Mouse (Mus musculus) myocyte (in vitro differentiated cells): ENCODE data around the gene Tmem145. TPM values are rescaled to one million over a fixed set of nuclear protein-coding genes. Genes with fewer than 3 reads are reported as not detected.

Experiments
- H3K27me3 ChIP-seq: one replicate; pipeline ENCODE4 v1.6.1; 2011; ENCODE audit not compliant: control insufficient read depth, insufficient read depth, insufficient read length
- H3K36me3 ChIP-seq: one replicate; pipeline ENCODE4 v1.6.1; 2011; ENCODE audit not compliant: control insufficient read depth, insufficient read depth
- H3K4me2 ChIP-seq: one replicate; pipeline ENCODE4 v1.6.1; 2011; ENCODE audit warnings: low read depth, control low read depth
- H3K4me3 ChIP-seq: one replicate; pipeline ENCODE4 v1.5.1; 2011; ENCODE audit warnings: mild to moderate bottlenecking, control low read depth, moderate library complexity
- H3K79me2 ChIP-seq: one replicate; pipeline ENCODE4 v1.6.1; 2011; ENCODE audit not compliant: control insufficient read depth, insufficient read depth
- H3ac ChIP-seq: one replicate; pipeline ENCODE4 v1.6.1; 2011; ENCODE audit not compliant: control insufficient read depth, insufficient read length
- CEBPB ChIP-seq: IDR thresholded peaks from 2 replicates; pipeline ENCODE4 v1.6.1; 2011; ENCODE audit warnings: mild to moderate bottlenecking, moderate library complexity; ENCODE audit not compliant: poor library complexity, insufficient read depth, severe bottlenecking
- E2F4 ChIP-seq: IDR thresholded peaks from one replicate; pipeline ENCODE4 v1.6.1; 2011; ENCODE audit warnings: mild to moderate bottlenecking, control low read depth, moderate library complexity; ENCODE audit not compliant: insufficient read depth
- MAX ChIP-seq: IDR thresholded peaks from one replicate; pipeline ENCODE4 v1.6.1; 2011; ENCODE audit warnings: low read depth, mild to moderate bottlenecking, control low read depth
- MYOD1 ChIP-seq, 3 experiments: IDR thresholded peaks; one replicate each; pipeline ENCODE4 v1.6.1; 2011; ENCODE audit warnings: control low read depth in 2 of 3, low read depth in 2 of 3, mild to moderate bottlenecking in 2 of 3, moderate library complexity in 1 of 3; ENCODE audit not compliant: insufficient read length in 2 of 3, control insufficient read depth in 1 of 3
- MYOG ChIP-seq, 3 experiments: IDR thresholded peaks; one replicate each; pipeline ENCODE4 v1.6.1; 2011; ENCODE audit warnings: control low read depth in 2 of 3, low read depth in 2 of 3, mild to moderate bottlenecking in 2 of 3; ENCODE audit not compliant: insufficient read length in 2 of 3, control insufficient read depth in 1 of 3, insufficient read depth in 1 of 3
- POLR2A ChIP-seq: IDR thresholded peaks from one replicate; pipeline ENCODE4 v1.6.1; 2011; ENCODE audit warnings: low read depth, mild to moderate bottlenecking, control low read depth, moderate library complexity; ENCODE audit not compliant: insufficient read length
- POLR2AphosphoS2 ChIP-seq: IDR thresholded peaks from one replicate; pipeline ENCODE4 v1.6.1; 2011; ENCODE audit warnings: low read depth, control low read depth; ENCODE audit not compliant: insufficient read length
- REST ChIP-seq: IDR thresholded peaks from one replicate; pipeline ENCODE4 v1.6.1; 2011; ENCODE audit warnings: mild to moderate bottlenecking, control low read depth, moderate library complexity; ENCODE audit not compliant: insufficient read depth, insufficient read length
- SRF ChIP-seq: IDR thresholded peaks from one replicate; pipeline ENCODE4 v1.6.1; 2011; ENCODE audit warnings: low read depth; ENCODE audit not compliant: control insufficient read depth, insufficient read length
- TCF12 ChIP-seq: IDR thresholded peaks from one replicate; pipeline ENCODE4 v1.6.1; 2011; ENCODE audit warnings: mild to moderate bottlenecking, control low read depth; ENCODE audit not compliant: poor library complexity, insufficient read depth, severe bottlenecking
- TCF3 ChIP-seq: IDR thresholded peaks from one replicate; pipeline ENCODE4 v1.6.1; 2011; ENCODE audit warnings: low read depth, control low read depth; ENCODE audit not compliant: insufficient read length
- USF1 ChIP-seq: IDR thresholded peaks from one replicate; pipeline ENCODE4 v1.6.1; 2011; ENCODE audit warnings: low read depth, mild to moderate bottlenecking, control low read depth, moderate library complexity
- polyA plus RNA-seq: library from polyadenylated mRNA; unstranded; fragments of >200 nt; fragmentation: generic; extraction: Trizol; gene quantifications from one replicate; pipeline ENCODE4 v1.2.1, GENCODE M21; 2012; ENCODE audit warnings: missing spikeins

Tmem145 gene
- polyA plus RNA-seq, 1 experiment = 0.02 TPM

DNA sequence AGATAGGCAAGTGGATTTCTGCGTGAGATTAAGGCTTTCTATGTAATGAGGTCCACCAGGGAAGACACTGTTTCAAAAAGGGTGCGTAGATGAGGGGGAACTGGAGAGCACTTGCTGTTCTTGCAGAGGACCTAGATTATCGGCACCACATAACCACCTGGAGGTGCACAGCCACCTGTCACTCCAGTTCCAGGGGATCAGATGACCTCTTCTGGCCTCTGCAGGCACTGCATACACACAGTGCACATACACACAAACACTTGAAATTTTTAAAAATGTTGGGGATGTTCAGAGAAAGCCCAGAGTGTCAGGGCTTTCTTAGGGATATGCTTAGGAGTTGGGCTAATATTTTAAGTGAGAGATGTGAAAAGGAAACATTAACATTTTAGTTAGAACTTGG is 16.0 kb upstream of the Tmem145 start:
- TF ChIP-seq POLR2AphosphoS2 = no peak
- TF ChIP-seq USF1 = no peak
- no peak for TF ChIP-seq POLR2A
- no peak for TF ChIP-seq E2F4
- TF ChIP-seq MYOD1 (IDR thresholded peaks at IDR 0.05; ENCODE audit: control insufficient read depth in 1 of 3, insufficient read length in 2 of 3, low read depth in 2 of 3) = no peak
- no peak for TF ChIP-seq REST
- no peak for TF ChIP-seq CEBPB
- no peak for TF ChIP-seq SRF
- TF ChIP-seq TCF12 = no peak
- no peak for TF ChIP-seq MYOG (IDR thresholded peaks at IDR 0.05; ENCODE audit: control insufficient read depth in 1 of 3, insufficient read depth in 1 of 3, insufficient read length in 2 of 3, low read depth in 2 of 3)
- no peak for TF ChIP-seq MAX
- no peak for TF ChIP-seq TCF3
- Histone ChIP-seq H3K4me2 (no peak overlapping the region), H3K79me2 (no peaks in the 10 kb centered on the region), H3K36me3 (peaks cover 16% of the 10 kb centered on the region), H3K27me3 (no peaks in the 10 kb centered on the region), H3K4me3 (no peak overlapping the region), H3ac (no peak overlapping the region)

DNA sequence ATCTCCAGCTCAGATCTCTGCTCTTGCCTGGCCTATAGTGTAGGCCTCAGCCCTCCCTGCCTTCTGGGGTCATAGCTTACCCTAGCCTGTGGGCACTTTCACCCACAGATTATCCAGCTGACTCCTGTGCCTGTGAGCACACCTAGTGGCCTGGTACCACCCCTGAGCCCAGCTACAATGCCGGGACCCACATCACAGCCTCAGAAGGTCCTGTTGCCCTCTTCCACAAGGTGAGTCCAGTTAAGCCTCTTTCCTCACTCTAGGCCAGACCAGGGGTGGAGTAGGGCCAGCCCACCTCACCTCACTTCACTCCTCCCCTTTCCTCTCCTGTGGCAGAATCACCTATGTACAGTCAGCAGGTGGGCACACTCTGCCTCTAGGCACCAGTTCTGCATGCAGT is 15.4 kb upstream of the Tmem145 start:
- no peak overlapping the region for H3K4me2 ChIP-seq
- TF ChIP-seq TCF3 (no peak), POLR2AphosphoS2 (peak; percentile 54)
- H3K4me3 ChIP-seq = no peak overlapping the region

DNA sequence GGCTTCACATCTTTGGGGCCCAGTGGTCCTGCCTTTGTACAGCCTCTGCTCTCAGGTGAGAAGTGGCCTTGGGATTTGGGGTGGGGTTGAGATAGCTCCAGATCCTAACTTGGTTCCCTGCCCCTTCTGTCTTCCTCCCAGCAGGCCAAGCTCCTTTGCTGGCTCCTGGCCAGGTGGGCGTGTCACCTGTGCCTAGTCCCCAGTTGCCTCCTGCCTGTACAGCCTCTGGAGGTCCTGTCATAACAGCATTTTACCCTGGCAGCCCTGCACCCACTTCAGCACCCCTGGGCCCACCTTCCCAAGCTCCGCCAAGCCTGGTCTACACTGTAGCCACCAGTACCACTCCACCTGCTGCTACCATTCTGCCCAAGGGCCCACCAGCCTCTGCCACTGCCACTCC is 15.0 kb upstream of the Tmem145 start:
- no peaks in the 10 kb centered on the region for H3K79me2 ChIP-seq
- no peak overlapping the region for H3ac ChIP-seq
- no peaks in the 10 kb centered on the region for H3K27me3 ChIP-seq
- H3K4me3 ChIP-seq = no peak overlapping the region
- no peak overlapping the region for H3K4me2 ChIP-seq
- peaks cover 15% of the 10 kb centered on the region for H3K36me3 ChIP-seq
- TF ChIP-seq TCF12 (no peak), MAX (no peak), CEBPB (no peak), MYOD1 (IDR thresholded peaks at IDR 0.05; ENCODE audit: control insufficient read depth in 1 of 3, insufficient read length in 2 of 3, low read depth in 2 of 3) (no peak), USF1 (no peak), POLR2A (no peak), MYOG (IDR thresholded peaks at IDR 0.05; ENCODE audit: control insufficient read depth in 1 of 3, insufficient read depth in 1 of 3, insufficient read length in 2 of 3, low read depth in 2 of 3) (no peak), REST (no peak), E2F4 (no peak), POLR2AphosphoS2 (no peak), TCF3 (no peak), SRF (no peak)

More for the DNA sequence above, 15.4 kb upstream of the Tmem145 start:
- Histone ChIP-seq H3K36me3 (peaks cover 16% of the 10 kb centered on the region), H3K79me2 (no peaks in the 10 kb centered on the region), H3K27me3 (no peaks in the 10 kb centered on the region), H3ac (no peak overlapping the region)

DNA sequence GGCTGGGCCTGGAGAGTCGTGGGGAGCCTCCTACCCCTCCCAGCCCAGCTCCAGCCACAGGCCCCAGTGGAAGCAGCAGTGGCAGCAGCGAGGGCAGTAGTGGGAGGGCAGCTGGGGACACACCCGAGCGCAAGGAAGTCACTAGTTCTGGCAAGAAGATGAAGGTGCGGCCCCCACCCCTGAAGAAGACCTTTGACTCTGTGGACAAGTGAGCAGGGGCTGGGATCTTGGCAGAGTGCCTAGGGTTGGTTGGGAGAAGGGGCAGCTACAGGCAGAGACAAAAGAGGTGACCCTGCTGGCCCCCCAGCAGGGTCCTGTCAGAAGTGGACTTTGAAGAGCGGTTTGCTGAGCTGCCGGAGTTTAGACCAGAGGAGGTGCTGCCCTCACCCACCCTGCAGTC is 13.8 kb upstream of the Tmem145 start:
- TF ChIP-seq MAX (no peak), TCF12 (no peak), POLR2AphosphoS2 (no peak), POLR2A (no peak), E2F4 (no peak), REST (no peak), MYOD1 (IDR thresholded peaks at IDR 0.05; ENCODE audit: control insufficient read depth in 1 of 3, insufficient read length in 2 of 3, low read depth in 2 of 3) (no peak), CEBPB (no peak), TCF3 (no peak), MYOG (IDR thresholded peaks at IDR 0.05; ENCODE audit: control insufficient read depth in 1 of 3, insufficient read depth in 1 of 3, insufficient read length in 2 of 3, low read depth in 2 of 3) (no peak), USF1 (no peak), SRF (no peak)

DNA sequence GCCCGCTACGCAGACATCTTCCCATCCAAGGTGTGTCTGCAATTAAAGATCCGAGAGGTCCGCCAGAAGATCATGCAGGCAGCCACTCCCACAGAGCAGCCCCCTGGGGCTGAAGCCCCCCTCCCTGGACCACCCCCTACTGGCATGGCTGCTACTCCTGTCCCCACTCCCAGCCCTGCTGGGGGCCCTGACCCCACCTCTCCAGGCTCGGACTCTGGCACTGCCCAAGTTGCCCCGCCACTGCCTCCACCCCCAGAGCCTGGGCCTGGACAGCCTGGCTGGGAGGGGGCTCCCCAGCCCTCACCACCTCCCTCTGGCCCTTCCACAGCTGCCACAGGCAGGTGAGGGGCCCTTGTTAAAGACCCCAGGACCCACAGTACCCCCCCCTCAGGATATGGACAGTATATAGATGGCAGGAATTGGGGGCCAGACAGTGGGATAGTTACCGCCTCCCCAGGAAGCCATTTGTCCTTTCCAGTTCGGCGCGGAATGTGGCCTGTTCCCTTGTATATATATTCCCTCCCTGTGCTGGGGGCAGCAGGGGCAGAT is 12.6 kb upstream of the Tmem145 start:
- TF ChIP-seq MYOD1 (IDR thresholded peaks at IDR 0.05; ENCODE audit: control insufficient read depth in 1 of 3, insufficient read length in 2 of 3, low read depth in 2 of 3) (no peak), MAX (no peak), TCF3 (no peak)
- Histone ChIP-seq H3ac (no peak overlapping the region), H3K36me3 (peaks cover 8% of the 10 kb centered on the region), H3K79me2 (no peaks in the 10 kb centered on the region), H3K4me3 (no peak overlapping the region), H3K27me3 (no peaks in the 10 kb centered on the region), H3K4me2 (no peak overlapping the region)

More for the DNA sequence above, 13.8 kb upstream of the Tmem145 start:
- H3K27me3 ChIP-seq = no peaks in the 10 kb centered on the region
- H3ac ChIP-seq = no peak overlapping the region
- H3K4me3 ChIP-seq = no peak overlapping the region
- H3K36me3 ChIP-seq = peaks cover 8% of the 10 kb centered on the region
- H3K79me2 ChIP-seq = no peaks in the 10 kb centered on the region
- H3K4me2 ChIP-seq = no peak overlapping the region
